Mouse (Mus musculus): ENCODE measurements at regions not wholly inside any gene's neighbourhood (a gene's known extent, or its start where the extent isn't known, plus 50 kb on each side); places are given as distances from the start of the nearest gene placed in this dataset.

- 91% methylated on average over 2 of the region's 2 CpGs for WGBS
- H3K27ac ChIP-seq (ENCODE audit: control insufficient read depth, insufficient read depth, low read depth, low read length, poor library complexity), result no peak overlapping the region
- TF ChIP-seq POLR2A (IDR thresholded peaks at IDR 0.05; ENCODE audit: borderline replicate concordance, control insufficient read depth, low read depth, low read length) (no peak), CTCF (IDR thresholded peaks at IDR 0.05; ENCODE audit: control insufficient read depth, insufficient read depth, low read length) (no peak)
- no peaks in the 10 kb centered on the region for H3K4me1 ChIP-seq (ENCODE audit: control insufficient read depth, insufficient read depth, low read length)
- H3K4me3 ChIP-seq (replicated peaks; ENCODE audit: control insufficient read depth, low read depth, low read length), result no peak overlapping the region
These were observed 912.3 kb upstream of the Cited2 start for GRCm38 (mm10) chr10:16810716-16811115.

GRCm38 (mm10) chr10:16814013-16814412 lies 909.0 kb upstream of the Cited2 start:
- no peaks in the 10 kb centered on the region for H3K4me1 ChIP-seq (ENCODE audit: control insufficient read depth, insufficient read depth, low read length)
- TF ChIP-seq POLR2A (IDR thresholded peaks at IDR 0.05; ENCODE audit: borderline replicate concordance, control insufficient read depth, low read depth, low read length) (no peak), CTCF (IDR thresholded peaks at IDR 0.05; ENCODE audit: control insufficient read depth, insufficient read depth, low read length) (no peak)
- WGBS, result 86% methylated on average over 2 of the region's 2 CpGs
- H3K27ac ChIP-seq (ENCODE audit: control insufficient read depth, insufficient read depth, low read depth, low read length, poor library complexity), result no peak overlapping the region
- no peak overlapping the region for H3K4me3 ChIP-seq (replicated peaks; ENCODE audit: control insufficient read depth, low read depth, low read length)

- H3K4me3 ChIP-seq (replicated peaks; ENCODE audit: control insufficient read depth, low read depth, low read length), result no peak overlapping the region
- TF ChIP-seq CTCF (IDR thresholded peaks at IDR 0.05; ENCODE audit: control insufficient read depth, insufficient read depth, low read length), result no peak
- no peak for TF ChIP-seq POLR2A (IDR thresholded peaks at IDR 0.05; ENCODE audit: borderline replicate concordance, control insufficient read depth, low read depth, low read length)
- no peaks in the 10 kb centered on the region for H3K4me1 ChIP-seq (ENCODE audit: control insufficient read depth, insufficient read depth, low read length)
- H3K27ac ChIP-seq (ENCODE audit: control insufficient read depth, insufficient read depth, low read depth, low read length, poor library complexity), result no peak overlapping the region
- WGBS, result 80% methylated on average over 1 of the region's 1 CpGs
These were observed 861.5 kb upstream of the Cited2 start for GRCm38 (mm10) chr10:16861534-16861933.

- TF ChIP-seq POLR2A (IDR thresholded peaks at IDR 0.05; ENCODE audit: borderline replicate concordance, control insufficient read depth, low read depth, low read length), result no peak
- TF ChIP-seq CTCF (IDR thresholded peaks at IDR 0.05; ENCODE audit: control insufficient read depth, insufficient read depth, low read length), result no peak
- WGBS, result 62% methylated on average over 2 of the region's 2 CpGs
- Histone ChIP-seq H3K27ac (ENCODE audit: control insufficient read depth, insufficient read depth, low read depth, low read length, poor library complexity) (no peak overlapping the region), H3K4me1 (ENCODE audit: control insufficient read depth, insufficient read depth, low read length) (no peaks in the 10 kb centered on the region), H3K4me3 (replicated peaks; ENCODE audit: control insufficient read depth, low read depth, low read length) (no peak overlapping the region)
These were observed 856.1 kb upstream of the Cited2 start for GRCm38 (mm10) chr10:16866914-16867313.

- no peaks in the 10 kb centered on the region for H3K4me1 ChIP-seq (ENCODE audit: control insufficient read depth, insufficient read depth, low read length)
- H3K27ac ChIP-seq (ENCODE audit: control insufficient read depth, insufficient read depth, low read depth, low read length, poor library complexity), result no peak overlapping the region
- TF ChIP-seq POLR2A (IDR thresholded peaks at IDR 0.05; ENCODE audit: borderline replicate concordance, control insufficient read depth, low read depth, low read length), result no peak
- TF ChIP-seq CTCF (IDR thresholded peaks at IDR 0.05; ENCODE audit: control insufficient read depth, insufficient read depth, low read length), result no peak
- WGBS, result 57% methylated on average over 3 of the region's 3 CpGs
- H3K4me3 ChIP-seq (replicated peaks; ENCODE audit: control insufficient read depth, low read depth, low read length), result no peak overlapping the region
These were observed 848.9 kb upstream of the Cited2 start for GRCm38 (mm10) chr10:16874131-16874530.

GRCm38 (mm10) chr10:16878197-16878596 lies 844.8 kb upstream of the Cited2 start:
- Histone ChIP-seq H3K4me1 (ENCODE audit: control insufficient read depth, insufficient read depth, low read length) (no peaks in the 10 kb centered on the region), H3K4me3 (replicated peaks; ENCODE audit: control insufficient read depth, low read depth, low read length) (no peak overlapping the region), H3K27ac (ENCODE audit: control insufficient read depth, insufficient read depth, low read depth, low read length, poor library complexity) (no peak overlapping the region)
- TF ChIP-seq POLR2A (IDR thresholded peaks at IDR 0.05; ENCODE audit: borderline replicate concordance, control insufficient read depth, low read depth, low read length) (no peak), CTCF (IDR thresholded peaks at IDR 0.05; ENCODE audit: control insufficient read depth, insufficient read depth, low read length) (no peak)

- H3K27ac ChIP-seq (ENCODE audit: control insufficient read depth, insufficient read depth, low read depth, low read length, poor library complexity), result no peak overlapping the region
- no peaks in the 10 kb centered on the region for H3K4me1 ChIP-seq (ENCODE audit: control insufficient read depth, insufficient read depth, low read length)
- no peak for TF ChIP-seq CTCF (IDR thresholded peaks at IDR 0.05; ENCODE audit: control insufficient read depth, insufficient read depth, low read length)
- TF ChIP-seq POLR2A (IDR thresholded peaks at IDR 0.05; ENCODE audit: borderline replicate concordance, control insufficient read depth, low read depth, low read length), result no peak
- no peak overlapping the region for H3K4me3 ChIP-seq (replicated peaks; ENCODE audit: control insufficient read depth, low read depth, low read length)
These were observed 829.7 kb upstream of the Cited2 start for GRCm38 (mm10) chr10:16893316-16893715.

GRCm38 (mm10) chr10:16895332-16895731 lies 827.7 kb upstream of the Cited2 start:
- no peaks in the 10 kb centered on the region for H3K4me1 ChIP-seq (ENCODE audit: control insufficient read depth, insufficient read depth, low read length)
- TF ChIP-seq POLR2A (IDR thresholded peaks at IDR 0.05; ENCODE audit: borderline replicate concordance, control insufficient read depth, low read depth, low read length), result no peak
- no peak for TF ChIP-seq CTCF (IDR thresholded peaks at IDR 0.05; ENCODE audit: control insufficient read depth, insufficient read depth, low read length)
- no peak overlapping the region for H3K4me3 ChIP-seq (replicated peaks; ENCODE audit: control insufficient read depth, low read depth, low read length)
- no peak overlapping the region for H3K27ac ChIP-seq (ENCODE audit: control insufficient read depth, insufficient read depth, low read depth, low read length, poor library complexity)

- no peaks in the 10 kb centered on the region for H3K4me1 ChIP-seq (ENCODE audit: control insufficient read depth, insufficient read depth, low read length)
- 75% methylated on average over 2 of the region's 2 CpGs for WGBS
- H3K4me3 ChIP-seq (replicated peaks; ENCODE audit: control insufficient read depth, low read depth, low read length), result no peak overlapping the region
- no peak overlapping the region for H3K27ac ChIP-seq (ENCODE audit: control insufficient read depth, insufficient read depth, low read depth, low read length, poor library complexity)
- TF ChIP-seq POLR2A (IDR thresholded peaks at IDR 0.05; ENCODE audit: borderline replicate concordance, control insufficient read depth, low read depth, low read length) (no peak), CTCF (IDR thresholded peaks at IDR 0.05; ENCODE audit: control insufficient read depth, insufficient read depth, low read length) (no peak)
These were observed 800.1 kb upstream of the Cited2 start for GRCm38 (mm10) chr10:16922888-16923287.

Measured in bone marrow, adult 2 months (tissue).